Mouse (Mus musculus): ENCODE results near the gene Grik3. TPM values are rescaled to one million over a fixed set of nuclear protein-coding genes. Genes with fewer than 3 reads are reported as not detected.

Gene Grik3
- polyA plus RNA-seq, 1 experiment from 2014 or later, result not detected

DNA sequence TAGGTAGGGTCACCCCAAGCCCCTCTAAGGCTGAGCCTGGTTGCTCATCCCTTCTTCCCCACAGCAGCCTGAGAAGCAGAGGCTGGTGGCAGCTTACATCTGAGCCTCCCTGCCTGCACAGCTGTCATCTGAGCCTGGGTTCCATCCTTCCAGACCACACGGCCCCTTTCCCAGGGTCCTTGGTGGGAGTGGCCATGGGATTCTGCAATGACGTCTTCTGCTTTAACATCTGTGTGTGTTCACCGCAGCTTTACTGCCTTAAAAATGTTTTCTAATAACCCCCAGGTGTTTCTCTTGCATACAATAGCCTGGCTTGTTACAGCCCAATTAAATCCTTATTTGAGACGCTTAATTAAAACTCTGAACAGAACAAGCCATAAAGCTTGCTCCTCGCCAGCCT is 35.9 kb downstream of the Grik3 start:
- 0 out of 2 replicates have a peak, but pooled peaks cover 2% of the 10 kb centered on the region for H3K27me3 ChIP-seq (ENCODE audit: control insufficient read depth, insufficient read depth, low read length)

DNA sequence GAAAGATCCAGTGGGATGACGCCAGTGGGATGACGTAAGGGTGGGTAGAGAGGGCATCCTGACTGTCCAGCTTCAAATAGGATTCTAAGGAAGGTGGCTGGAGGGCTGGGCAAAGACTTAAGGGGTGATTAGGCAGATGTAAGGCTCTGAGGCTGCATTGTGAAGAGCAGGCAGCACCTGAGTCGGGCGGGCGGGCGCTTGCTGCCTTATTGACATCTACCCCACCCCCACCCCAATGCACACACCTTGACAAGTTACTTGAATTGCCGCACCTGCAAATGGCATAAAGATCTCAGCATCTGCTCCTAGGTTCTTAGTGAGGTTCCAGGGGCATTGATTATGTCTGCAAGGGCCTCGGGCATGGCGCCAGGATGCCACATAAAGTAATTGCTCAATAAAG is 43.5 kb downstream of the Grik3 start:
- H3K4me2 ChIP-seq (ENCODE audit: low read depth, severe bottlenecking), result no peak overlapping the region
- no peak overlapping the region for H3K4me3 ChIP-seq (ENCODE audit: low read depth, low read length)
- ATAC-seq (ENCODE audit: insufficient number of reproducible peaks, low FRiP score, low TSS enrichment, low read depth), result no peak
- 27% methylated on average over 9 of the region's 9 CpGs for WGBS
- H3K27me3 ChIP-seq (ENCODE audit: control insufficient read depth, insufficient read depth, low read length), result peaks cover 42% of the 10 kb centered on the region
- no peaks in the 10 kb centered on the region for H3K9me3 ChIP-seq (ENCODE audit: control insufficient read depth, low read length)
- no peak for DNase-seq (ENCODE audit: low spot score)
- peaks cover 10% of the 10 kb centered on the region for H3K4me1 ChIP-seq (ENCODE audit: control insufficient read depth, insufficient read depth, low read length)
- H3K36me3 ChIP-seq (ENCODE audit: control insufficient read depth, insufficient read depth, low read length), result no peaks in the 10 kb centered on the region
- no peak overlapping the region for H3K27ac ChIP-seq (replicated peaks; ENCODE audit: low read depth, low read length)
- no peak overlapping the region for H3K9ac ChIP-seq (ENCODE audit: low read length)

More for the DNA sequence above, 35.9 kb downstream of the Grik3 start:
- no peak overlapping the region for H3K4me2 ChIP-seq (ENCODE audit: low read depth, severe bottlenecking)
- 0 out of 2 replicates have a peak, but pooled peaks cover 2% of the 10 kb centered on the region for H3K4me1 ChIP-seq (ENCODE audit: control insufficient read depth, insufficient read depth, low read length)
- DNase-seq (ENCODE audit: low spot score), result peak; percentile 23
- H3K9ac ChIP-seq (ENCODE audit: low read length), result no peak overlapping the region
- WGBS, result 22% methylated on average over 5 of the region's 5 CpGs
- no peak overlapping the region for H3K4me3 ChIP-seq (ENCODE audit: low read depth, low read length)
- H3K27ac ChIP-seq (replicated peaks; ENCODE audit: low read depth, low read length), result no peak overlapping the region
- ATAC-seq (ENCODE audit: insufficient number of reproducible peaks, low FRiP score, low TSS enrichment, low read depth), result no peak
- no peaks in the 10 kb centered on the region for H3K36me3 ChIP-seq (ENCODE audit: control insufficient read depth, insufficient read depth, low read length)
- no peaks in the 10 kb centered on the region for H3K9me3 ChIP-seq (ENCODE audit: control insufficient read depth, low read length)

DNA sequence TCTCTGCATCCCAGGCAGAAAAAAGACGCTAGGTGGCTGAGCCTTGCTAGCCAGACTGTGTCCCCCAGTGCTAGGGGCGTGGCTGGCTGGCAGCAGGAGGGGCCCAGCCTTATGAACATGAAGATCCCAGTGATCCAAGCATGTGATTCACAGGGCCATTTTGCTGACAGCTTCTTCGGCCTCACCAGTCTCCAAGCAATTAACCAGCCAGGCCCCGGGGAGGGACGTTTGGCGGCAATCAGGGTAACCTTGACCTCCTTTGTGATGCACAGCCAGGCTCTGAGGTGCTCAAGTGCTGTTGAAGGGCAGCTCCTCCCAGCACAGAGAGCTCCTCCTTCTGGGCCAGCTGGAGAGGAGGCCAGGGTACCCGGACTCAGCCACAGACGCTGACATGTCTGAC is 43.9 kb downstream of the Grik3 start:
- no peak overlapping the region for H3K4me3 ChIP-seq (ENCODE audit: low read depth, low read length)
- H3K36me3 ChIP-seq (ENCODE audit: control insufficient read depth, insufficient read depth, low read length), result no peaks in the 10 kb centered on the region
- peak overlapping the region; percentile 10; the same call in 1 of the 2 replicates for H3K4me2 ChIP-seq (ENCODE audit: low read depth, severe bottlenecking)
- ATAC-seq (ENCODE audit: insufficient number of reproducible peaks, low FRiP score, low TSS enrichment, low read depth), result peak; percentile 21; the same call in 1 of the 2 replicates
- no peaks in the 10 kb centered on the region for H3K9me3 ChIP-seq (ENCODE audit: control insufficient read depth, low read length)
- peaks cover 10% of the 10 kb centered on the region for H3K4me1 ChIP-seq (ENCODE audit: control insufficient read depth, insufficient read depth, low read length)
- H3K9ac ChIP-seq (ENCODE audit: low read length), result no peak overlapping the region
- 1% methylated on average over 8 of the region's 8 CpGs for WGBS
- H3K27me3 ChIP-seq (ENCODE audit: control insufficient read depth, insufficient read depth, low read length), result peaks cover 42% of the 10 kb centered on the region
- DNase-seq (ENCODE audit: low spot score), result peak; percentile 33
- no peak overlapping the region for H3K27ac ChIP-seq (replicated peaks; ENCODE audit: low read depth, low read length)

GRCm38 (mm10) chr4:125534991-125535401 is 44.5 kb downstream of the Grik3 start:
- ATAC-seq (ENCODE audit: insufficient number of reproducible peaks, low FRiP score, low TSS enrichment, low read depth) (peak; percentile 31; the same call in 1 of the 2 replicates), DNase-seq (ENCODE audit: low spot score) (peak; percentile 46)
- WGBS, result 2% methylated on average over 11 of the region's 11 CpGs
- H3K27me3 ChIP-seq (ENCODE audit: control insufficient read depth, insufficient read depth, low read length), result peaks cover 42% of the 10 kb centered on the region
- no peaks in the 10 kb centered on the region for H3K9me3 ChIP-seq (ENCODE audit: control insufficient read depth, low read length)
- no peak overlapping the region for H3K9ac ChIP-seq (ENCODE audit: low read length)
- H3K4me3 ChIP-seq (ENCODE audit: low read depth, low read length), result no peak overlapping the region
- no peak overlapping the region for H3K4me2 ChIP-seq (ENCODE audit: low read depth, severe bottlenecking)
- H3K4me1 ChIP-seq (ENCODE audit: control insufficient read depth, insufficient read depth, low read length), result peaks cover 10% of the 10 kb centered on the region
- no peak overlapping the region for H3K27ac ChIP-seq (replicated peaks; ENCODE audit: low read depth, low read length)
- no peaks in the 10 kb centered on the region for H3K36me3 ChIP-seq (ENCODE audit: control insufficient read depth, insufficient read depth, low read length)

GRCm38 (mm10) chr4:125535465-125535864 is 45.0 kb downstream of the Grik3 start:
- Histone ChIP-seq H3K27me3 (ENCODE audit: control insufficient read depth, insufficient read depth, low read length) (peaks cover 42% of the 10 kb centered on the region), H3K9me3 (ENCODE audit: control insufficient read depth, low read length) (no peaks in the 10 kb centered on the region), H3K4me2 (ENCODE audit: low read depth, severe bottlenecking) (no peak overlapping the region), H3K9ac (ENCODE audit: low read length) (no peak overlapping the region), H3K27ac (replicated peaks; ENCODE audit: low read depth, low read length) (0 out of 2 replicates have a peak overlapping the region, but pooled peaks have one; percentile 6), H3K4me3 (ENCODE audit: low read depth, low read length) (no peak overlapping the region), H3K36me3 (ENCODE audit: control insufficient read depth, insufficient read depth, low read length) (no peaks in the 10 kb centered on the region), H3K4me1 (ENCODE audit: control insufficient read depth, insufficient read depth, low read length) (peaks cover 10% of the 10 kb centered on the region)
- WGBS, result 6% methylated on average over 7 of the region's 7 CpGs
- no peak for ATAC-seq (ENCODE audit: insufficient number of reproducible peaks, low FRiP score, low TSS enrichment, low read depth)
- DNase-seq (ENCODE audit: low spot score), result peak; percentile 32

DNA sequence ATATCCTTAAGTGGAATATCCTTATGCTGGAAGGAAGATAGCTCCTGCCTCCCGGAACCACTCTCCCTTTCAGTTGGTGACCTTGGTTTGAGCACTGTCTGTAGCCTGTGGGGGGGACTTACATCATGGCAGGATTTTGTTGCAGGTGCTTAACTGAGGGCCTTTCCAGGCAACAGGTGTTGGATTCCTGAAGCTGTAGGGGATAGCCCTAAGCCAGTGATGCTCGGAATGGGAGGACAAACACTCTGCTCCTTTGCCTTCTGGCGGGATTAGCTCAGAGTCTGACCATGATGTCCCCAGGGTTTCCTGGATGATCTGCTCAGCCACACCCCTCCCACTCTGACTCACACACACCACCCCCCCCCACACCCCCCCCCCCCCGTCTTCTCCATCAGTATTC is 45.5 kb downstream of the Grik3 start:
- no peak overlapping the region for H3K27ac ChIP-seq (replicated peaks; ENCODE audit: low read depth, low read length)
- no peak overlapping the region for H3K4me2 ChIP-seq (ENCODE audit: low read depth, severe bottlenecking)
- no peak for ATAC-seq (ENCODE audit: insufficient number of reproducible peaks, low FRiP score, low TSS enrichment, low read depth)

DNA sequence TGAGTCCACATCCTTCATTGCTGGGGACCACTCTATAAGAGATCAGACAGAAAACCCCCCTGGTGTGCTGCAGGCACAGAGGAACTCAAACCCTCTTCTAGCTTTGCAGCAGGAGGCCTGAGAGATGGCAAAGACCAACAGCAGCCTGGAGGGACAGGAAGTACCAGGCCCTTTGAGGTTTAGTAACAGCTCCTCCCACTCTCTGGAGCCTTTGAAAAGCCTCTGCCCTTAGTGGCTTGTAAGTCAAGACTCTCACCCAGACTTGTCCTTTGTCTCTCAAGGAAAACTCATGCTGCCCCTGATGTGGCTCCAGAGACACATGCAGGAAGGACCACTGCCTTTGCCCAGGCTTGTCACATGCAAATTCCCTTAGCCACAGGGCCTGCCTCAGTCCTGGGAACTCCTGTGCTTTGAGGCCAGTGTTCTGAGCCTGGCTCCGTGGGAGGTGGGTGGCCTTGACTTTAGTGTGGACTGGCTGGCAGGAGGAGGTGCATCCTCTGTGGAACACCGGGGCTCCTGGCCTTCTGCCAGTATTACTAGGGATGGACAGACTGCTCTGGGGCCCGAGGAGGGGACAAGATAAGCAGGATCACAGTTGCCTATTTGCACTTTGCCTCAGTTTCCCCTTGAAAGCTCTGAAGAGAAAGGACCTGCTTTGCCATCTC is 47.9 kb downstream of the Grik3 start:
- WGBS, result 4% methylated on average over 3 of the region's 3 CpGs
- peaks cover 35% of the 10 kb centered on the region for H3K27me3 ChIP-seq (ENCODE audit: control insufficient read depth, insufficient read depth, low read length)
- H3K4me1 ChIP-seq (ENCODE audit: control insufficient read depth, insufficient read depth, low read length), result peaks cover 10% of the 10 kb centered on the region
- H3K27ac ChIP-seq (replicated peaks; ENCODE audit: low read depth, low read length), result no peak overlapping the region
- DNase-seq (ENCODE audit: low spot score) (no peak), ATAC-seq (ENCODE audit: insufficient number of reproducible peaks, low FRiP score, low TSS enrichment, low read depth) (no peak)
- H3K9me3 ChIP-seq (ENCODE audit: control insufficient read depth, low read length), result no peaks in the 10 kb centered on the region
- H3K9ac ChIP-seq (ENCODE audit: low read length), result no peak overlapping the region
- no peak overlapping the region for H3K4me3 ChIP-seq (ENCODE audit: low read depth, low read length)
- H3K36me3 ChIP-seq (ENCODE audit: control insufficient read depth, insufficient read depth, low read length), result no peaks in the 10 kb centered on the region
- H3K4me2 ChIP-seq (ENCODE audit: low read depth, severe bottlenecking), result no peak overlapping the region

More for the DNA sequence above, 45.5 kb downstream of the Grik3 start:
- H3K4me1 ChIP-seq (ENCODE audit: control insufficient read depth, insufficient read depth, low read length), result peaks cover 10% of the 10 kb centered on the region
- H3K36me3 ChIP-seq (ENCODE audit: control insufficient read depth, insufficient read depth, low read length), result no peaks in the 10 kb centered on the region
- H3K27me3 ChIP-seq (ENCODE audit: control insufficient read depth, insufficient read depth, low read length), result peaks cover 42% of the 10 kb centered on the region
- no peaks in the 10 kb centered on the region for H3K9me3 ChIP-seq (ENCODE audit: control insufficient read depth, low read length)
- H3K9ac ChIP-seq (ENCODE audit: low read length), result no peak overlapping the region
- H3K4me3 ChIP-seq (ENCODE audit: low read depth, low read length), result no peak overlapping the region
- WGBS, result 44% methylated on average over 4 of the region's 4 CpGs
- DNase-seq (ENCODE audit: low spot score), result no peak

DNA sequence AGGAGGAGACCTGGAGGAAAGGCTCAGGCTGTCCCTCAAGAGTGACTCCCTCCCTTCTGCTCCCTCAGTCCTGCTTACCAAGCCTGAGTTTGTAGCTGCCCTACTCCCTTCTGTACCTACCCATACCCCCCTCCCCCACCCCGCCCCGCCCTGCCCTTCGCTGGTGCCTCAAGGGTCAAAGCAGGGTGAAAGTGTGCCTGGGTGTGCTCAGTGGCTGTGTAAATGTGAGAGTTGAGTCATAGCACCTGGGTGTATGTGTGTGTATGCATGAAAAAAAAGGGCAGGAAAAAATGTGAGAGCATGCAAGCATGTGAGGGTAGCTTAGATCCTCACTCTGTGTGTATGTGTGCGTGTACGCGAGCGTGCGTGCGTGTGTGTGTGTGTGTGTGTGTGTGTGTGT is 49.1 kb downstream of the Grik3 start:
- 82% methylated on average over 9 of the region's 9 CpGs for WGBS
- no peak overlapping the region for H3K27ac ChIP-seq (replicated peaks; ENCODE audit: low read depth, low read length)
- ATAC-seq (ENCODE audit: insufficient number of reproducible peaks, low FRiP score, low TSS enrichment, low read depth) (no peak), DNase-seq (ENCODE audit: low spot score) (no peak)
- H3K4me3 ChIP-seq (ENCODE audit: low read depth, low read length), result no peak overlapping the region
- peaks cover 24% of the 10 kb centered on the region for H3K27me3 ChIP-seq (ENCODE audit: control insufficient read depth, insufficient read depth, low read length)
- H3K4me1 ChIP-seq (ENCODE audit: control insufficient read depth, insufficient read depth, low read length), result peaks cover 5% of the 10 kb centered on the region
- H3K9me3 ChIP-seq (ENCODE audit: control insufficient read depth, low read length), result no peaks in the 10 kb centered on the region
- H3K36me3 ChIP-seq (ENCODE audit: control insufficient read depth, insufficient read depth, low read length), result no peaks in the 10 kb centered on the region
- no peak overlapping the region for H3K4me2 ChIP-seq (ENCODE audit: low read depth, severe bottlenecking)
- no peak overlapping the region for H3K9ac ChIP-seq (ENCODE audit: low read length)
